9 mouse cellular contexts compared by ENCODE assay signal in genomic region chr14:57797551-57797950, GRCm38 (mm10). TPM values are rescaled to one million over a fixed set of nuclear protein-coding genes. Genes with fewer than 3 reads are reported as not detected.
DNase-seq lines count a peak whose midpoint lies in the region; ATAC-seq and TF ChIP-seq lines count a peak whose summit lies in the region.
"Had no signal": no experiment of that assay in that cellular context is flagged by ENCODE, and none has a peak within 500 bp of the region (broad histone marks: within the 10 kb centered on the region; RNA-seq: fewer than 3 reads in every experiment).

No protein-coding gene starts in this region.

- intact Hi-C loops in heart, postnatal 25 days (cut with DNase I), result loop anchor here (10.0 kb wide), 1 partner anchor 113 kb away; no protein-coding TSS in a partner anchor

- WGBS in heart, embryonic 10.5 days, result 9% methylated on average over 7 of the region's 7 CpGs
- 12% methylated on average over 7 of the region's 7 CpGs for WGBS in forebrain, embryonic 10.5 days

- H3K9ac ChIP-seq in ES-E14 (ENCODE audit: insufficient read depth, low read depth, low read length, poor library complexity, severe bottlenecking), result peak overlapping the region; percentile 64; the same call in 1 of the 2 replicates

- peaks cover 16% of the 10 kb centered on the region for H3K36me3 ChIP-seq in heart, embryonic 10.5 days
- H3K36me3 ChIP-seq in ES-E14 (ENCODE audit: control insufficient read depth, insufficient read depth, low read length, poor library complexity, severe bottlenecking), result peaks cover 15% of the 10 kb centered on the region
- peaks cover 25% of the 10 kb centered on the region for H3K36me3 ChIP-seq in forebrain, embryonic 10.5 days (replicated peaks)

- no peaks in the 10 kb centered on the region for H3K9me3 ChIP-seq in heart, embryonic 10.5 days
- no peaks in the 10 kb centered on the region for H3K9me3 ChIP-seq in ES-E14 (ENCODE audit: control insufficient read depth, insufficient read depth, low read depth, low read length)
- no peaks in the 10 kb centered on the region for H3K9me3 ChIP-seq in forebrain, embryonic 10.5 days

- DNase-seq in heart, embryonic 10.5 days (ENCODE audit: low spot score), result no peak
- DNase-seq in heart, postnatal 25 days (ENCODE audit: low spot score), result no peak
- no peak for DNase-seq in ES-E14 (ENCODE audit: low read depth, low spot score)
- no peak for DNase-seq in forebrain, embryonic 10.5 days (ENCODE audit: extremely low spot score, low spot score)
- DNase-seq in kidney, postnatal 10 days, result peak; percentile 6
- DNase-seq in layer of hippocampus, adult 11-12 months (ENCODE audit: low spot score), result no peak
- DNase-seq in gastrocnemius, postnatal 4 days (ENCODE audit: low spot score in 2 of 2), result no peak

- in situ Hi-C loops in ES-E14 (cut with MboI; ENCODE audit: low sequenced_read_pairs in 2 of 2, unreplicated experiment in 2 of 2), result no loop called here

- peaks cover 9% of the 10 kb centered on the region; the same call in 1 of the 2 replicates for H3K4me1 ChIP-seq in heart, embryonic 10.5 days
- peaks cover 4 to 7% of the 10 kb centered on the region in 2 experiments; a peak in 3 of 4 replicates for H3K4me1 ChIP-seq in ES-E14 (ENCODE audit: control insufficient read depth in 2 of 2, insufficient read depth in 2 of 2, low read length in 2 of 2, poor library complexity in 1 of 2)
- H3K4me1 ChIP-seq in forebrain, embryonic 10.5 days, result peaks cover 20% of the 10 kb centered on the region

- ATAC-seq in megakaryocyte-erythroid progenitor cell, adult 5-6 weeks (replicated peaks; ENCODE audit: low FRiP score, low TSS enrichment, poor library complexity, severe bottlenecking), result peak; percentile 16

- H3K27ac ChIP-seq in heart, embryonic 10.5 days, result peak overlapping the region; percentile 95
- H3K27ac ChIP-seq in ES-E14 (ENCODE audit: insufficient read depth, low read depth, low read length, poor library complexity, severe bottlenecking), result no peak overlapping the region
- H3K27ac ChIP-seq in forebrain, embryonic 10.5 days, result peak overlapping the region; percentile 92

- peak overlapping the region; percentile 91 for H3K4me3 ChIP-seq in heart, embryonic 10.5 days
- peak overlapping the region; percentile 56 to 65 for H3K4me3 ChIP-seq in ES-E14 (ENCODE audit: insufficient read depth in 1 of 2, low read depth in 1 of 2, low read length in 2 of 2, poor library complexity in 1 of 2, severe bottlenecking in 1 of 2)
- peak overlapping the region; percentile 79 for H3K4me3 ChIP-seq in forebrain, embryonic 10.5 days

- H3K27me3 ChIP-seq in heart, embryonic 10.5 days (ENCODE audit: insufficient read depth, poor library complexity, severe bottlenecking), result no peaks in the 10 kb centered on the region
- no peaks in the 10 kb centered on the region for H3K27me3 ChIP-seq in forebrain, embryonic 10.5 days (ENCODE audit: poor library complexity, severe bottlenecking)

TF ChIP-seq in ES-E14, 5 proteins besides CTCF, POLR2A, EP300 and RAD21:
- TF ChIP-seq CHD2 (IDR thresholded peaks at IDR 0.05; ENCODE audit: low read depth, low read length), result no peak
- TF ChIP-seq ZC3H11A (IDR thresholded peaks at IDR 0.05; ENCODE audit: borderline replicate concordance, low read depth, low read length), result no peak
- TF ChIP-seq MAFK (IDR thresholded peaks at IDR 0.05; ENCODE audit: insufficient read depth, low read depth, low read length), result no peak
- TF ChIP-seq ZNF384 (IDR thresholded peaks at IDR 0.05; ENCODE audit: low read depth, low read length), result no peak
- TF ChIP-seq HCFC1 (IDR thresholded peaks at IDR 0.05; ENCODE audit: borderline replicate concordance, insufficient read depth, low read length), result no peak

RNA-seq across cellular contexts. Expression of gene Sap18, which starts 0.4 kb away (rescaled TPM):
- 19.8 and 24.1 TPM in 2 replicates for polyA plus RNA-seq in heart, embryonic 10.5 days (2016; fragmentation: Nextera tagmentation; extraction: Ambion mirVana)
- total RNA-seq in heart, postnatal 25 days (2021), result 10 to 100 TPM; 61.2 to 74.8 TPM
- total RNA-seq in ES-E14 (2012; rRNA removed), result 117 and 169 TPM in 2 replicates
- polyA plus RNA-seq in forebrain, embryonic 10.5 days (2016; fragmentation: Nextera tagmentation; extraction: Ambion mirVana), result 31.1 and 32.3 TPM in 2 replicates
- total RNA-seq in megakaryocyte-erythroid progenitor cell, adult 5-6 weeks (2014; fragmentation: Nextera tagmentation), result 172 and 187 TPM in 2 replicates
- total RNA-seq in megakaryocyte-erythroid progenitor cell, adult 5-6 weeks (2017), result 28.6 and 29.8 TPM in 2 replicates
- 10 to 100 TPM; 55.1 to 58.3 TPM for total RNA-seq in gastrocnemius, postnatal 4 days (2021)

RNA-seq across cellular contexts. Expression of gene Ska3, which starts 28.4 kb away (rescaled TPM):
- 35.1 and 44.7 TPM in 2 replicates for polyA plus RNA-seq in heart, embryonic 10.5 days (2016; fragmentation: Nextera tagmentation; extraction: Ambion mirVana)
- under 1 TPM; 0.17 to 0.39 TPM for total RNA-seq in heart, postnatal 25 days (2021)
- total RNA-seq in ES-E14 (2012; rRNA removed), result 19.1 and 26.4 TPM in 2 replicates
- polyA plus RNA-seq in forebrain, embryonic 10.5 days (2016; fragmentation: Nextera tagmentation; extraction: Ambion mirVana), result 67.6 and 69.4 TPM in 2 replicates
- 20.4 and 27.5 TPM in 2 replicates for total RNA-seq in megakaryocyte-erythroid progenitor cell, adult 5-6 weeks (2014; fragmentation: Nextera tagmentation)
- 23.6 and 26.2 TPM in 2 replicates for total RNA-seq in megakaryocyte-erythroid progenitor cell, adult 5-6 weeks (2017)
- total RNA-seq in gastrocnemius, postnatal 4 days (2021), result 1 to 10 TPM; 4.8 to 4.9 TPM

RNA-seq across cellular contexts. Expression of gene Mrpl57, which starts 28.5 kb away (rescaled TPM):
- polyA plus RNA-seq in heart, embryonic 10.5 days (2016; fragmentation: Nextera tagmentation; extraction: Ambion mirVana), result 150 and 155 TPM in 2 replicates
- total RNA-seq in heart, postnatal 25 days (2021), result 10 to 100 TPM; 61.4 to 69.0 TPM
- 67.8 and 149 TPM in 2 replicates for total RNA-seq in ES-E14 (2012; rRNA removed)
- 148 and 159 TPM in 2 replicates for polyA plus RNA-seq in forebrain, embryonic 10.5 days (2016; fragmentation: Nextera tagmentation; extraction: Ambion mirVana)
- 85.5 and 155 TPM in 2 replicates for total RNA-seq in megakaryocyte-erythroid progenitor cell, adult 5-6 weeks (2014; fragmentation: Nextera tagmentation)
- total RNA-seq in megakaryocyte-erythroid progenitor cell, adult 5-6 weeks (2017), result 70.6 and 73.8 TPM in 2 replicates
- 10 to 100 TPM; 68.5 to 73.3 TPM for total RNA-seq in gastrocnemius, postnatal 4 days (2021)

RNA-seq across cellular contexts. Expression of gene Lats2, which starts 39.4 kb away (rescaled TPM):
- polyA plus RNA-seq in heart, embryonic 10.5 days (2016; fragmentation: Nextera tagmentation; extraction: Ambion mirVana), result 19.6 and 25.0 TPM in 2 replicates
- 10 to 100 TPM; 35.8 to 37.9 TPM for total RNA-seq in heart, postnatal 25 days (2021)
- total RNA-seq in ES-E14 (2012; rRNA removed), result 6.1 and 9.1 TPM in 2 replicates
- polyA plus RNA-seq in forebrain, embryonic 10.5 days (2016; fragmentation: Nextera tagmentation; extraction: Ambion mirVana), result 13.8 and 15.6 TPM in 2 replicates
- 6.3 and 11.0 TPM in 2 replicates for total RNA-seq in megakaryocyte-erythroid progenitor cell, adult 5-6 weeks (2014; fragmentation: Nextera tagmentation)
- 2.4 and 3.2 TPM in 2 replicates for total RNA-seq in megakaryocyte-erythroid progenitor cell, adult 5-6 weeks (2017)
- 10 to 100 TPM; 37.1 to 39.2 TPM for total RNA-seq in gastrocnemius, postnatal 4 days (2021)

RNA-seq across cellular contexts. Expression of gene Gm49361, which starts 51.6 kb away (rescaled TPM):
- not detected in 2 replicates for polyA plus RNA-seq in heart, embryonic 10.5 days (2016; fragmentation: Nextera tagmentation; extraction: Ambion mirVana)
- total RNA-seq in heart, postnatal 25 days (2021), result 1 to 10 TPM in 1 of 2 experiments, under 1 TPM in 1; 0.99 to 2.1 TPM
- not detected in 2 replicates for total RNA-seq in ES-E14 (2012; rRNA removed)
- not detected in 2 replicates for polyA plus RNA-seq in forebrain, embryonic 10.5 days (2016; fragmentation: Nextera tagmentation; extraction: Ambion mirVana)
- not detected in 2 replicates for total RNA-seq in megakaryocyte-erythroid progenitor cell, adult 5-6 weeks (2014; fragmentation: Nextera tagmentation)
- total RNA-seq in megakaryocyte-erythroid progenitor cell, adult 5-6 weeks (2017), result not detected in 2 replicates
- 1 to 10 TPM in 1 of 2 experiments, not detected in 1; 1.9 TPM for total RNA-seq in gastrocnemius, postnatal 4 days (2021)
- polyA plus RNA-seq: large intestine, adult 2 months had no signal

Comparison
In these comparisons a context has a peak if more than half of its experiments do, and no peak if none do; other contexts are left out.
1. RNA of gene Ska3, which starts 28.4 kb away (total RNA-seq): 20.4 to 27.5 TPM in megakaryocyte-erythroid progenitor cell, adult 5-6 weeks, 19.1 to 26.4 TPM in ES-E14 and 4.8 to 4.9 TPM in gastrocnemius, postnatal 4 days; 0.17 to 0.39 TPM in heart, postnatal 25 days; every median in the first group is over 4 times any median in the second.
2. Peak in every context shown above with its lines, with median percentiles within 50 percentile points of each other: H3K4me3 ChIP-seq.